Mouse (Mus musculus): ENCODE measurements around the gene Mrpl10.
A peak's percentile ranks its signal among the peaks of the same experiment; 100 is the strongest.

Gene Mrpl10

GRCm38 (mm10) chr11:97069770-97070169, 28.4 kb downstream of the Mrpl10 start:
- no peak for DNase-seq

DNA sequence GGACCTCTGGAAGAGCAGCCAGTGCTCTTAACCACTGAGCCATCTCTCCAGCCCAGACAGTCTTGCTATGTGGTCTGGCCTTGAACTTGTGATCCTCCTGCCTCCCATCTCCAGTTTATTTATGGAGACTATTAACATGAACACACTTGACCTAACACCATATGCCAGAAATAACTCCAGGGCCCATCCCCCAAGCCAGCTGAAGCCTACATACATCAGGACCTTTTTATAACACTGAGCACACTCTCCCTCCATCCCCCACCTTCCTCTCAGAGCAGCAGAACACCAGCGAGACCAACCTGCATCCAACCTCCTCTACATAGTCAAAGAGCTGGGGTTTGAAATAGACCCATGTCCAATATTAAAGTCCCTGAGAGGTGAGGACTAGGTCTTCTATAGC, 29.8 kb downstream of the Mrpl10 start:
- DNase-seq, result no peak

DNA sequence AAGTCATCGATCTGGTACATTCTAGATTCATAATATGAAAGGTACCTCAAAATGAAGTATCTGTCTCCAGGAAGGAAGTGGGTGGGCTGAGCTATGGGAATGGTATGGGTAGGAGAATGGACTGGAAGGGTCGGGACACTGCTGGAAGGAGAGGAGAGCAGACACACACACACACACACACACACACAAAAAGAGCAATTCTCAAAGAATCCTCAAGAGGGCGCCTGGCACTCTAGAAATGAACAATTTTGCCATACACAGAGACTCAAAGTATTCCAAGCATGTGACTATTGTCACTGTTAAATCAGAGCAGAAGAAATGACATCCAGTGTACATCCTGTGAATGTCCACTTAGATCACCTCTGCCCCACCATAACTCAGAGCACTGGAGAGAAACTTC, 31.2 kb downstream of the Mrpl10 start:
- DNase-seq, result peak; percentile 14

- no peak for DNase-seq
These were observed 32.9 kb downstream of the Mrpl10 start for GRCm38 (mm10) chr11:97074235-97074634.

- DNase-seq, result no peak
These were observed 37.4 kb downstream of the Mrpl10 start for GRCm38 (mm10) chr11:97078751-97079150.

- DNase-seq, result no peak
These were observed 38.9 kb downstream of the Mrpl10 start for GRCm38 (mm10) chr11:97080291-97080690.

GRCm38 (mm10) chr11:97082977-97083376, 41.6 kb downstream of the Mrpl10 start:
- DNase-seq, result peak; percentile 17

DNA sequence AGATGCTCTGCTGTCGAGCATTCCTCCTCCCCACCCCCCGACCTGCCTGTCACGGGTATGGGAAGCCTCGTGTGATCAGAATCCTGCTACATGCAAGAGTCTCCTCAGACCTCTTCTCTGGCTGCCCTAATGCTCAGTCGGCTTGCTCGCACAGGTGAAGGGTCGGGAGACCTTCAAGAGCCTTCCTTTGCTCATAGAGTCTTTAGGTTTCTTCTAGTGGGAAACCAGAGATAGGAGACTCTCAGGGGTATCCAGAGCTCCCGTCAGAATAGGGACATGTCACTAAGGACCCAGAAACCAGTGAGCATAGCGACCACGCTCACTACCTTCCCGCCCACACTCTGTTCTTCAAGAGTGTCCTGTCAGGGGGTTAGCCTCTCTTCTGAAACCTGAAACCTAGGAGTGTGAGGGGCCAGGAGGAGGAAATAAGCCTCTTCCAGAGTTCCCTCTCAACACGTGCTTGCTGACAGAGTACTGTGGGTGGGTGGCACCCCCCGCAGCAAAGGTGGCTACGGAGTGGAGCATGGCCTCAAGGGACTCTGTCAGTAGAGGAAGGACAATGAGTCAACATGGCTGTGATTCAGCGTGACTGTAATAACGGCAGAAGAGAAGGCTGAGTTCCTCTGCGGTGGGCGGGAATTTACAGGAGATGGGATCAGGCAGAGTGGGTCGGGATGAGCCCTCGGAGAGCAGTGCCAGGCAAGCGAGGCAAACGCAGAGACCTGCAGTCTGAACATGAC, 42.2 kb downstream of the Mrpl10 start:
- DNase-seq, result no peak

GRCm38 (mm10) chr11:97084821-97085505, 43.6 kb downstream of the Mrpl10 start:
- no peak for DNase-seq

DNA sequence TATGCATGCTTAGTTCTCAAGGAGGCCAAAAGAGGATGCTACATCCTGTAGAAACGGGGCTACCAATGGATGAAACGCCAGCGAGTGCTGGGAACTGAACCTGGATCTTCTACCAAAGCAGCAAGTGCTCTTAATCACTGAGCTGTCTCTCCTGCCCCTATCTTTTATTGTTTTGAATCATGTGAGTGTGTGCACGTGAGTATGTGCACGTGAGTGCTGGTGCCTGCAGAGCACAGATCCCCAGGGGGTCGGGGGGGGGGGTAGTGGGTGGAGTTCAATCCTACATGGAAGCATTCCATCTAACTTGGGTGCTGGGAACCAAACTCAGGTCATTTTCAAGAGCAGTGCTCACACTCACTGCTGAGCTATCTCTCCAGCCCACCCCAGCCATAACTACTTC, 45.0 kb downstream of the Mrpl10 start:
- DNase-seq, result no peak

DNA sequence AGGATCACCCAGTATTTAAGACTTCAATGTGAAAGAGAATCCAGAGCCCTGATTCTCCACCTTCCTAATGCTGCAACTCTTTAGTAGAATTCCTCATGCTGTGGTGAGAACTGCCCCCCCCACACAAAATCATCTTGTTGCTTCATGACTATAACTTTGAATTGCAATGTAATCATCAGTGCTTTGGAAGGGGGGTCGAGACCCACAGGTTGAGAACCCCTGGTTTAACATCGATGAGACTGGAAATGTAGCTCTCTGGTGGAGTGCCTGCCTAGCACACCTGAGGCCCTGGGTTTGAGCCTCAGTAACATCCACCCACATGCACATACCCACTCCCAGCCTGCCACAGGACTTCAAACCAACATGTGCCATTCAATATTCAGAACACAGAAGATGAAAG, 53.2 kb downstream of the Mrpl10 start:
- no peak for DNase-seq

- DNase-seq, result no peak
These were observed 57.4 kb downstream of the Mrpl10 start for GRCm38 (mm10) chr11:97098791-97099190.
